17 mouse cellular contexts compared by ENCODE assay signal in the genomic region with DNA sequence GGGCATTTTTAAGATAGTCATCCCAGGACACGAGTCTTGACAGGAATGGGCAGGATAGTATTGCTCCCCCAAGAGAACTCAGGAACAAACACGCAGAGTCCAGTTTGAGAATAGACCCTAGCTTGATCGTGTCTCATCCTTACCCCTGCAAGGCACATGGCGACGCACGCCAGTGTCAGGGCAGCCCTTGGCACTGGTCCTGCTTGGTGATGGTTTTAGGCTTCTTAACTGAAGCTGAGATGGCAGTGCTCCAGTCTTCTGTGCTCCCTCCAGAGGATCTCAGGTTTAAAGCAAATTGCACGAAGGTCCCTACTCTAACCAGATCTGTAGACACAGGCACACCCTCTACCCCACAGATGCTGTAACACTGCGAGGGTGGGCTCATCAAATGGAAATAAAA. TPM values are rescaled to one million over a fixed set of nuclear protein-coding genes. Genes with fewer than 3 reads are reported as not detected.
A peak's percentile ranks its signal among the peaks of the same experiment; 100 is the strongest.
DNase-seq lines count a peak whose midpoint lies in the region; ATAC-seq and TF ChIP-seq lines count a peak whose summit lies in the region.
"Had no signal": no experiment of that assay in that cellular context is flagged by ENCODE, and none has a peak within 500 bp of the region (broad histone marks: within the 10 kb centered on the region; RNA-seq: fewer than 3 reads in every experiment).

No protein-coding gene starts in this region.

- intact Hi-C loops in left cerebral cortex, postnatal 4 days (cut with DNase I) = loop anchor here (2.0 kb wide), 1 partner anchor 123 kb away; no protein-coding TSS in a partner anchor
- intact Hi-C loops in left cerebral cortex, postnatal 36 days (cut with DNase I) = loop anchor here (5.0 kb wide), 2 partner anchors 122 to 172 kb away; no protein-coding TSS in a partner anchor

- H3K27me3 ChIP-seq in forebrain, postnatal 0 days (ENCODE audit: insufficient read depth, low read length) = peaks cover 16% of the 10 kb centered on the region; the same call in 1 of the 2 replicates
- H3K27me3 ChIP-seq in forebrain, embryonic 16.5 days (replicated peaks; ENCODE audit: control insufficient read depth, insufficient read depth, low read length) = peaks cover 9% of the 10 kb centered on the region; the same call in 1 of the 2 replicates

- no peak overlapping the region for H3K4me2 ChIP-seq in forebrain, postnatal 0 days (ENCODE audit: low read depth)
- no peak overlapping the region for H3K4me2 ChIP-seq in forebrain, embryonic 16.5 days (ENCODE audit: low read length)

- WGBS in forebrain, postnatal 0 days = 59% methylated on average over 8 of the region's 8 CpGs
- 72% methylated on average over 8 of the region's 8 CpGs for WGBS in forebrain, embryonic 16.5 days

- no peak for ATAC-seq in forebrain, postnatal 0 days
- no peak for ATAC-seq in forebrain, embryonic 16.5 days

- no peaks in the 10 kb centered on the region for H3K4me1 ChIP-seq in forebrain, postnatal 0 days (ENCODE audit: insufficient read depth)
- H3K4me1 ChIP-seq in forebrain, embryonic 16.5 days (replicated peaks; ENCODE audit: control insufficient read depth, insufficient read depth, low read length) = peaks cover 18% of the 10 kb centered on the region

- H3K27ac ChIP-seq in forebrain, postnatal 0 days (ENCODE audit: low read depth, low read length) = no peak overlapping the region
- H3K27ac ChIP-seq in forebrain, embryonic 16.5 days (ENCODE audit: low read length) = no peak overlapping the region
- H3K27ac ChIP-seq: liver, embryonic 12.5 days had no signal

- H3K4me3 ChIP-seq in forebrain, postnatal 0 days (ENCODE audit: low read depth, low read length) = no peak overlapping the region
- H3K4me3 ChIP-seq in forebrain, embryonic 16.5 days (replicated peaks; ENCODE audit: low read length) = no peak overlapping the region
- H3K4me3 ChIP-seq: hindbrain, embryonic 13.5 days; liver, embryonic 12.5 days had no signal

- no peaks in the 10 kb centered on the region for H3K9me3 ChIP-seq in forebrain, postnatal 0 days (ENCODE audit: low read length)
- no peaks in the 10 kb centered on the region for H3K9me3 ChIP-seq in forebrain, embryonic 16.5 days (ENCODE audit: control insufficient read depth, low read length)
- H3K9me3 ChIP-seq: G1E; heart, embryonic 12.5 days; hindbrain, embryonic 13.5 days; liver, embryonic 12.5 days had no signal

- H3K9ac ChIP-seq in forebrain, postnatal 0 days = no peak overlapping the region
- no peak overlapping the region for H3K9ac ChIP-seq in forebrain, embryonic 16.5 days (replicated peaks; ENCODE audit: low read depth, low read length)
- H3K9ac ChIP-seq: hindbrain, embryonic 13.5 days; liver, embryonic 12.5 days; lung, embryonic 14.5 days had no signal

- H3K36me3 ChIP-seq in forebrain, postnatal 0 days (ENCODE audit: insufficient read depth) = peaks cover 20% of the 10 kb centered on the region; the same call in 1 of the 2 replicates
- H3K36me3 ChIP-seq in forebrain, embryonic 16.5 days (ENCODE audit: control insufficient read depth, insufficient read depth) = peaks cover 8% of the 10 kb centered on the region; the same call in 1 of the 2 replicates

- peak; percentile 13; the same call in 1 of the 2 replicates for TF ChIP-seq CTCF in forebrain, postnatal 0 days (IDR thresholded peaks at IDR 0.05; ENCODE audit: low read depth)

- DNase-seq in adrenal gland, adult 2 months = peak; percentile 29
- DNase-seq in adrenal gland, postnatal 4 days (ENCODE audit: low spot score in 2 of 2) = no peak
- peak; percentile 21 for DNase-seq in forebrain, postnatal 0 days
- DNase-seq in left cerebral cortex, postnatal 4 days = peak; percentile 67
- no peak for DNase-seq in left cerebral cortex, postnatal 36 days (ENCODE audit: low spot score in 2 of 2)
- DNase-seq in right cerebral cortex, postnatal 4 days = peak; percentile 30
- no peak for DNase-seq in right cerebral cortex, adult 2 months (ENCODE audit: low spot score in 2 of 2)
- DNase-seq: cerebellum, adult 9-10 months; gastrocnemius, postnatal 25 days; layer of hippocampus, postnatal 36 days; right cerebral cortex, postnatal 25 days had no signal

RNA-seq across cellular contexts. Expression of gene Adora2a, which starts 0.9 kb away (rescaled TPM):
- 1 to 10 TPM; 2.8 to 5.3 TPM for total RNA-seq in adrenal gland, adult 2 months (2021)
- polyA plus RNA-seq in adrenal gland, adult 2 months (2012; rRNA removed) = 11.6 and 13.4 TPM in 2 replicates
- total RNA-seq in adrenal gland, postnatal 4 days (2021) = 1 to 10 TPM; 9.1 to 9.4 TPM
- total RNA-seq in forebrain, postnatal 0 days (2014; rRNA removed) = 19.5 and 22.5 TPM in 2 replicates
- polyA plus RNA-seq in forebrain, postnatal 0 days (2015; fragmentation: Nextera tagmentation; extraction: Ambion mirVana) = 9.4 TPM in 2 replicates
- 9.9 and 11.7 TPM in 2 replicates for polyA plus RNA-seq in forebrain, embryonic 16.5 days (2015; fragmentation: Nextera tagmentation; extraction: Ambion mirVana)
- total RNA-seq in left cerebral cortex, postnatal 4 days (2021) = 10 to 100 TPM; 10.2 to 13.5 TPM
- 10 to 100 TPM; 17.6 to 26.3 TPM for total RNA-seq in left cerebral cortex, postnatal 36 days (2021)

Comparison
In these comparisons a context has a peak if more than half of its experiments do, and no peak if none do; other contexts are left out.
1. DNase-seq: peak in adrenal gland, adult 2 months (single experiment), forebrain, postnatal 0 days (single experiment), left cerebral cortex, postnatal 4 days (single experiment) and right cerebral cortex, postnatal 4 days (single experiment); none in adrenal gland, postnatal 4 days (0 of 2), left cerebral cortex, postnatal 36 days (0 of 2) and right cerebral cortex, adult 2 months (0 of 2).